Mouse (Mus musculus): Measurements from ENCODE around the gene Uts2b. TPM values are rescaled to one million over a fixed set of nuclear protein-coding genes. Genes with fewer than 3 reads are reported as not detected.

The Uts2b gene
- 4.7 and 4.9 TPM in 2 replicates for polyA plus RNA-seq (2014; fragmentation: Nextera tagmentation; extraction: Ambion mirVana)

DNA sequence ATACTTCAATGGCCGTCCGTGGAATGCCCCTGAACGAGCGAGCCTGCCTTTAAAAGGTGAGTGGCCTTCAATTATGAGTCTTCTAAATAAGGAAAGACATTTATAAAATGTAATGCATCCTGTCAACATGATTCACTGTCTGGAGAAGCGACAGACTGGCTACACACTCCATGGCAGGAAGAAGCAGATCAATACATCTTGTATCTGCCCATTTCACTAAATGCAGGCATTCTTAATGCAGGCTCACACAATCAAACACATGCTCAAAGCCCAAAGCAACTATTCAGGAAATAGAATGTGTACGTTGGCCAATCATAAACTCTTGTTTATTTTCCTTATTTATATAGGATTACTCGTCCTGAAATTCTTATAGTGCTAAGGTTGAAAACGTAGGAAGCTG lies at the start of gene Uts2b:
TSS of gene Uts2b (minus strand) at position 49 of the 400 bp plus-strand sequence.
- no peak for ATAC-seq (replicated peaks; ENCODE audit: insufficient number of reproducible peaks, low FRiP score, low TSS enrichment)
- WGBS (ENCODE audit: insufficient replicate concordance), result 67% methylated on average over 8 of the region's 8 CpGs
- H3K4me1 ChIP-seq (ENCODE audit: control insufficient read depth, insufficient read depth, low read length), result no peaks in the 10 kb centered on the region

DNA sequence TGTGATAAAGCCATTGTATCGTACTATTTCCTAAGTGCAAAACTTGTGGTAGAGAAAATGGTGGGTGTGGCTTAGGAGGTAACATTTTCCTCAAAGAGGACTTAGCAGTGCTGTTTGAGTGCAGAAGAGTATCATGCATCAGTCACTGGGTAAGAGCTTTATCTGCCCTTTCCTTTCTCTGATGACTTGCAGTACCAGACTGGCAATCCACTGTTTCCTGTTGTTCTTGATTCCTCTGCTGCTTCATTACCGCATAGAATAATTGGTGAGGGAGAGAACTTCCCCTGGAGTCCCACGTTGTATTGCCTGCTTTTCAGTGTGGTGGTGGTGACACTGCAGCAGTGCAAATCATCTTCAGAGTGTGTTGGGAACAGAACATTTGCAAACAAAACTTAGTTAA lies 47.6 kb upstream of the Uts2b start:
- no peak overlapping the region for H3K27ac ChIP-seq (ENCODE audit: low read depth, low read length)
- H3K36me3 ChIP-seq (ENCODE audit: control insufficient read depth, insufficient read depth, low read length), result peaks cover 30% of the 10 kb centered on the region
- WGBS (ENCODE audit: insufficient replicate concordance), result 73% methylated on average over 3 of the region's 3 CpGs
- H3K4me2 ChIP-seq, result no peak overlapping the region
- H3K27me3 ChIP-seq (ENCODE audit: control insufficient read depth, insufficient read depth, low read length), result no peaks in the 10 kb centered on the region
- H3K9ac ChIP-seq (ENCODE audit: low read depth, low read length), result no peak overlapping the region
- no peaks in the 10 kb centered on the region for H3K4me1 ChIP-seq (ENCODE audit: control insufficient read depth, insufficient read depth, low read length)
- no peak for ATAC-seq (replicated peaks; ENCODE audit: insufficient number of reproducible peaks, low FRiP score, low TSS enrichment)
- no peak overlapping the region for H3K4me3 ChIP-seq (ENCODE audit: low read depth, low read length)
- H3K9me3 ChIP-seq (replicated peaks; ENCODE audit: control insufficient read depth, low read length), result no peaks in the 10 kb centered on the region

More for the DNA sequence above, at the start of gene Uts2b:
- Histone ChIP-seq H3K4me2 (no peak within 1 kb of the TSS), H3K27me3 (ENCODE audit: control insufficient read depth, insufficient read depth, low read length) (no peaks in the 10 kb centered on the region), H3K9me3 (replicated peaks; ENCODE audit: control insufficient read depth, low read length) (no peaks in the 10 kb centered on the region), H3K27ac (ENCODE audit: low read depth, low read length) (no peak within 1 kb of the TSS), H3K36me3 (ENCODE audit: control insufficient read depth, insufficient read depth, low read length) (no peaks in the 10 kb centered on the region), H3K9ac (ENCODE audit: low read depth, low read length) (no peak within 1 kb of the TSS), H3K4me3 (ENCODE audit: low read depth, low read length) (no peak within 1 kb of the TSS)

DNA sequence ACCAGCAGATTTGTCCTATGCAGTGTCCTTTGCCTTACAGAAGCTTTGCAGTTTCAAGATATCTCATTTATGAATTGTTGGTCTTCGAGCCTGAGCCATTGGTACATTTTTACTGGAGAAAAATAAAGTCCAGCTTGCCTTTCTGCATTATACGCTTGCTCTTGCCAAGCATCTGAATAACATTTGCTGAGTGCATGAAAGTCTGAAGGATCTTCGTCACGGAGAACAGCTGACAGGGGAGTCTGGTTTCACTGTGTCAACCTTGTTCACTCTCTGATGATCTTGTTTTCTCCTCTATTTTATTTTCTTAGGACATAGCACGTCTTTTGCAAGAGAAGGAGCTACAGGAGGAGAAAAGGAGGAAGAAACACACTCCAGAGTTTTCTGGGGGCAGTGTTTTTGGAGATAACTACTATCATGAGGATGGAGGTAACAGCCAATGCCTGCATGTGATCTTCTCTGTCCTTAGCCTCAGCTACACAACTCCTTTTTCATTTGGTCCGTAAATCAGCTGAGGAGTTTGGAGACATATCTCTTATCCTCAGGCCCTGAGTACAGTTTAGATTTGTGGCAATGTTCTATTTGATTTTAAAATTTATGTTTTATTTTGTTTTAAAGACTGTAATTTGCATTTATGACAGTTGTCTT lies 47.0 kb upstream of the Uts2b start:
- Histone ChIP-seq H3K9ac (ENCODE audit: low read depth, low read length) (no peak overlapping the region), H3K9me3 (replicated peaks; ENCODE audit: control insufficient read depth, low read length) (no peaks in the 10 kb centered on the region), H3K4me1 (ENCODE audit: control insufficient read depth, insufficient read depth, low read length) (no peaks in the 10 kb centered on the region), H3K36me3 (ENCODE audit: control insufficient read depth, insufficient read depth, low read length) (peaks cover 24% of the 10 kb centered on the region), H3K4me2 (no peak overlapping the region), H3K4me3 (ENCODE audit: low read depth, low read length) (no peak overlapping the region), H3K27ac (ENCODE audit: low read depth, low read length) (no peak overlapping the region), H3K27me3 (ENCODE audit: control insufficient read depth, insufficient read depth, low read length) (no peaks in the 10 kb centered on the region)
- ATAC-seq (replicated peaks; ENCODE audit: insufficient number of reproducible peaks, low FRiP score, low TSS enrichment), result no peak
- WGBS (ENCODE audit: insufficient replicate concordance), result 86% methylated on average over 6 of the region's 6 CpGs

DNA sequence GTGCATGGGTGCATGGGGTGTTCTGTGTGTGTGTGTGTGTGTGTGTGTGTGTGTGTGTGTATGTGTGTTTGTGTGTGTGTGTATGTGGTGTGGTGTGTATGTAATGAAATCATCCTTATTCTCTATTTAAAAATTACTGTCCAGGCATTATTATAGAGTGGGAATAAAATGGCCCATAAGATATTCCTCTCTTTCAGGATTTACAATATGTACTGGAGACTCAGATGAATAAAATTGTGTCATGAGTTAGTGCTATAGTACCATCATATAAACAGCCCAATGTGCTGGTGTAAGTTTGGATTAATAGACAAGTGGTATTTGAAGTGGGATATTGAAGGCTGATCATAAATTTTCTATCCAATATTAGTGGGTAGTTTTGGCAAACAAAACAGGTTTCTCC lies 34.1 kb upstream of the Uts2b start:
- Histone ChIP-seq H3K27me3 (ENCODE audit: control insufficient read depth, insufficient read depth, low read length) (no peaks in the 10 kb centered on the region), H3K9ac (ENCODE audit: low read depth, low read length) (no peak overlapping the region), H3K27ac (ENCODE audit: low read depth, low read length) (no peak overlapping the region), H3K4me1 (ENCODE audit: control insufficient read depth, insufficient read depth, low read length) (no peaks in the 10 kb centered on the region), H3K4me3 (ENCODE audit: low read depth, low read length) (no peak overlapping the region), H3K4me2 (no peak overlapping the region), H3K9me3 (replicated peaks; ENCODE audit: control insufficient read depth, low read length) (no peaks in the 10 kb centered on the region), H3K36me3 (ENCODE audit: control insufficient read depth, insufficient read depth, low read length) (peaks cover 3% of the 10 kb centered on the region; the same call in 1 of the 2 replicates)
- ATAC-seq (replicated peaks; ENCODE audit: insufficient number of reproducible peaks, low FRiP score, low TSS enrichment), result no peak

DNA sequence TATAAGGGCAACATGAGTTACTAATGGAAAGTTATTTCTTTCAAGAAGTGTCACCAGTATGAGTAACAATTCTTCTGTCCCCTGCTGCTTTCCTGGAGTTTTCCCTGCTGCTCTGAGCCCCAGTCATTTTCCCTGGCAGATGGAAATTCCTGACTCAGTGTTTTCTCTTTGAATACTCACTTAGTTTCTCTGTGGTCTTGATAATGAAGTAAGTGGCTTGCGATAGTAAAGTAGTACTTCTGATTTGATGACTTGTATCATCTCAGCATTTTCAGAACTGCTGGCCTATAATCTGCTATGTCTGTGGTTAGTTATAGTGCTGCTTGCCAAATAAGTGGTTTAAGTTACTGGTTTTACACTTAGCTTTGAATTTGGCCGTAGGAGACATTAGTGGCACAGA lies 31.5 kb upstream of the Uts2b start:
- H3K4me2 ChIP-seq, result no peak overlapping the region
- no peak for ATAC-seq (replicated peaks; ENCODE audit: insufficient number of reproducible peaks, low FRiP score, low TSS enrichment)
- no peak overlapping the region for H3K4me3 ChIP-seq (ENCODE audit: low read depth, low read length)
- 79% methylated on average over 2 of the region's 2 CpGs for WGBS (ENCODE audit: insufficient replicate concordance)
- peaks cover 1% of the 10 kb centered on the region; the same call in 1 of the 2 replicates for H3K36me3 ChIP-seq (ENCODE audit: control insufficient read depth, insufficient read depth, low read length)
- H3K27me3 ChIP-seq (ENCODE audit: control insufficient read depth, insufficient read depth, low read length), result no peaks in the 10 kb centered on the region
- H3K4me1 ChIP-seq (ENCODE audit: control insufficient read depth, insufficient read depth, low read length), result no peaks in the 10 kb centered on the region
- H3K27ac ChIP-seq (ENCODE audit: low read depth, low read length), result no peak overlapping the region
- no peaks in the 10 kb centered on the region for H3K9me3 ChIP-seq (replicated peaks; ENCODE audit: control insufficient read depth, low read length)
- no peak overlapping the region for H3K9ac ChIP-seq (ENCODE audit: low read depth, low read length)

DNA sequence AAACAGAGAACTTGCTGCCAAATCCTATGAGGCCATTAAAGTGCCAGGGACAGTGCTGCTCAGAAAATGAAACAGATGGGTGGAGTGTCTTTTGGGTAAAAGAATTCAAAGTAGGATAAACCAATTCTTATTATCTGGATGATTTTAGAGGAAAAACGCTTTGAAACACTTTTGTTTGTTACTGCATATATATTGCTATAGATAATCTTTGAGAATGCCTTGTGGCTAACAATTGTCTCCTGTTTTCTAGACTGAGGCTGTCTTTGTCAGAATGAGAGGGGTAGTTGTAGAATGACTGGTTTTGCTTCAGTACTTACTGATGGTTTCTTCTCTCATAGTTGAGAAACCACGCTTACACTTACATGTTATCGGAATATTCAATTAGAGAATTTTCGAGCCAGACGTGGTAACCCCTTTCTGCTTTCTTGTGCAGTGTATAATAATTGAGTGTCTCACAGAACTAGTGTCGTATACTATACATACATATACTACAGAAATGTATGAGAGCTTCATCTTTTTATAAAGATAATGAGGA lies 29.7 kb upstream of the Uts2b start:
- 90% methylated on average over 6 of the region's 6 CpGs for WGBS (ENCODE audit: insufficient replicate concordance)
- Histone ChIP-seq H3K4me3 (ENCODE audit: low read depth, low read length) (no peak overlapping the region), H3K4me1 (ENCODE audit: control insufficient read depth, insufficient read depth, low read length) (no peaks in the 10 kb centered on the region), H3K9ac (ENCODE audit: low read depth, low read length) (no peak overlapping the region), H3K9me3 (replicated peaks; ENCODE audit: control insufficient read depth, low read length) (0 out of 2 replicates have a peak, but pooled peaks cover 2% of the 10 kb centered on the region), H3K27me3 (ENCODE audit: control insufficient read depth, insufficient read depth, low read length) (no peaks in the 10 kb centered on the region), H3K27ac (ENCODE audit: low read depth, low read length) (no peak overlapping the region), H3K36me3 (ENCODE audit: control insufficient read depth, insufficient read depth, low read length) (no peaks in the 10 kb centered on the region), H3K4me2 (no peak overlapping the region)
- ATAC-seq (replicated peaks; ENCODE audit: insufficient number of reproducible peaks, low FRiP score, low TSS enrichment), result no peak

DNA sequence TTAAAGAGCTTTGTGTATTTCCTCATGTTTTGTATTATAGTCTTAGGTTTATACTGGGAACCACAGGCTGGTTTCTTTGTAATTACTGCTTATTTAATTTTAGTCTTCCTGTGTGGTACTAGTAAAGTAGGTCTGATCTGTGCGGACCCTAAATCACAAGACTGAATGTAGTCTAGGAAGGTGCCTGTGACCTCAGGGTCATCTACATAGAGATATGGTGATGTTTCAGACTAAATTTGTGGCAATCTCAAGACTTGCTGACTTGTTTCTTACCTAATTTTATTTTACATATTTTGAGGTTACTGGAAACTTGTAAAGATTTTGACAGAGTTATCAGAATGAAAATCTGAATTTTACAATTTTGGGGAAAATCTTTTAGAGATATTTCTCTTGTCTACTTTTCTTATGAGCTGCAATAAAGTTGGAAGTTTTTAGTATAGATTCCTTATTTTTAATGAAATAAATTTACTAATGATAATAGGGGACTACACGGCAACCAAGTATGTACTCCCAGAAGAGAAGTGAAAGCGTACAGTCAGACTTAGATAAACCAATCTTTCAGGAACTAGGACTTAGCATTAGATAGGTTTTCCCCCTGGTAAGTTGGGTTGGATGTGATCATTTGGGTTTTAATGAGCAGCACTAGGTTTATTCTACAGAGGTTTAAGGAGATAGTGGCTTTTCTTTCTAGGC lies 29.1 kb upstream of the Uts2b start:
- no peak overlapping the region for H3K27ac ChIP-seq (ENCODE audit: low read depth, low read length)
- H3K36me3 ChIP-seq (ENCODE audit: control insufficient read depth, insufficient read depth, low read length), result no peaks in the 10 kb centered on the region
- H3K9me3 ChIP-seq (replicated peaks; ENCODE audit: control insufficient read depth, low read length), result 0 out of 2 replicates have a peak, but pooled peaks cover 2% of the 10 kb centered on the region
- no peak overlapping the region for H3K4me2 ChIP-seq
- 89% methylated on average over 3 of the region's 3 CpGs for WGBS (ENCODE audit: insufficient replicate concordance)
- no peak for ATAC-seq (replicated peaks; ENCODE audit: insufficient number of reproducible peaks, low FRiP score, low TSS enrichment)
- no peaks in the 10 kb centered on the region for H3K27me3 ChIP-seq (ENCODE audit: control insufficient read depth, insufficient read depth, low read length)
- no peaks in the 10 kb centered on the region for H3K4me1 ChIP-seq (ENCODE audit: control insufficient read depth, insufficient read depth, low read length)
- no peak overlapping the region for H3K4me3 ChIP-seq (ENCODE audit: low read depth, low read length)
- H3K9ac ChIP-seq (ENCODE audit: low read depth, low read length), result no peak overlapping the region

DNA sequence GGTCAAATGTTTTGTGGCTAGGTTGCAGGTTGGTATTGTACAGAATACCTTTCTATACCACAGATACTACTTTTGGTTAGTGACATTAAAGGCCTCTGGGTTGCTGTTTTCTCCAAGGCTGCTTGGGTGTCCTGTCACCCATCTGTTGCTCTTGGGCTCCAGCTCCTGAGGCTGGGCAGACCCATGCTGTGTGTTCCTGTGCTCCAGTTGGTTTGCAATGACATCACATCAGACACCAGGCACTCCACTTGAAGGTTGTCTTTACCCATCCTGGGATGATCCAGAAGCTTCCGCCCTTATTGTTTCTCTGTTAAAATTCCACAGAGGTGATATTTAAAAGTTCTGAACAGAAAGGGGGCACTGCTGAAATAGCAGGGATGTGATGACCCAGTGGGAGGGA lies 26.9 kb upstream of the Uts2b start:
- Histone ChIP-seq H3K9me3 (replicated peaks; ENCODE audit: control insufficient read depth, low read length) (0 out of 2 replicates have a peak, but pooled peaks cover 2% of the 10 kb centered on the region), H3K36me3 (ENCODE audit: control insufficient read depth, insufficient read depth, low read length) (no peaks in the 10 kb centered on the region), H3K4me2 (no peak overlapping the region), H3K4me3 (ENCODE audit: low read depth, low read length) (no peak overlapping the region), H3K27ac (ENCODE audit: low read depth, low read length) (no peak overlapping the region), H3K27me3 (ENCODE audit: control insufficient read depth, insufficient read depth, low read length) (no peaks in the 10 kb centered on the region), H3K9ac (ENCODE audit: low read depth, low read length) (no peak overlapping the region), H3K4me1 (ENCODE audit: control insufficient read depth, insufficient read depth, low read length) (no peaks in the 10 kb centered on the region)
- no peak for ATAC-seq (replicated peaks; ENCODE audit: insufficient number of reproducible peaks, low FRiP score, low TSS enrichment)
- 100% methylated on average over 1 of the region's 1 CpGs for WGBS (ENCODE audit: insufficient replicate concordance)
